Mouse (Mus musculus): ENCODE results near the gene Hoxc5. TPM values are rescaled to one million over a fixed set of nuclear protein-coding genes. Genes with fewer than 3 reads are reported as not detected.

Gene Hoxc5
- total RNA-seq, 2 experiments from 2014 or later = 7.9 to 8.0 TPM

DNA sequence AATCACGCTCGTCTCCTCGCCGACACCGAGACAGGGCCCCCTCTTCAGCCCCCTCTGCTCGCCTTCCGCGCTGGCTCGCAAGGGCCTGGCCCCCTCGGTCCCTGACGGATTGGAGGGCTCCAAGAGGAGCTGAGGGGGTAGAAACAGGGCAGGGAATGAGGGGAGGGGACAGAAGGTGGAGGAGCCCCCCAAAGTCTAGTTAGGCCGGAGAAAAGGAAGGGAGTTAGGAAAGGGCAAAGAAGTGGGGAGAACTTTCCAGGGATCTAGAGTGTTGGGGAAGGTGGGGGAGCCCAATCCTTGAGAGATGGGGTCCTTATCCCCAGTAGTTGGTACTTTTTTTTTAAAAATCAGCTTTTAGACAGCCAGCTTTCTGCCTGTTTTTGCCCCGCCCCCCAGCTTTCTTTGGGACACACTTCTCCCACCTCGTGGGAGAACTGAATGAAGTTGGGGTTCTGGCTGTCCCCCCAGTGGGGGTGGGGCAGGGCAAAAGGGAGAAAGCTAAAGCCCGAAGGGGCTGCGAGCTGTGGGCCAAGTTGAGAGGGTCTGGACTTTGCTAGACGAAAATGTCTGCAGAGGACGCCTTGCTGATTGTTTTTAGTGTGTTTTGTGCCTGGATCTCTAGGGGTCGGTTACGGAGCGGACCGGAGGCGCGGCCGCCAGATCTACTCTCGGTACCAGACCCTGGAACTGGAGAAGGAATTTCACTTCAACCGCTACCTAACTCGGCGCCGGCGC is 43.0 kb downstream of the Hoxc5 start:
- no peak for DNase-seq (ENCODE audit: low spot score in 2 of 2)

GRCm38 (mm10) chr15:103010847-103011555 is 43.8 kb downstream of the Hoxc5 start:
- no peak for DNase-seq (ENCODE audit: low spot score in 2 of 2)

DNA sequence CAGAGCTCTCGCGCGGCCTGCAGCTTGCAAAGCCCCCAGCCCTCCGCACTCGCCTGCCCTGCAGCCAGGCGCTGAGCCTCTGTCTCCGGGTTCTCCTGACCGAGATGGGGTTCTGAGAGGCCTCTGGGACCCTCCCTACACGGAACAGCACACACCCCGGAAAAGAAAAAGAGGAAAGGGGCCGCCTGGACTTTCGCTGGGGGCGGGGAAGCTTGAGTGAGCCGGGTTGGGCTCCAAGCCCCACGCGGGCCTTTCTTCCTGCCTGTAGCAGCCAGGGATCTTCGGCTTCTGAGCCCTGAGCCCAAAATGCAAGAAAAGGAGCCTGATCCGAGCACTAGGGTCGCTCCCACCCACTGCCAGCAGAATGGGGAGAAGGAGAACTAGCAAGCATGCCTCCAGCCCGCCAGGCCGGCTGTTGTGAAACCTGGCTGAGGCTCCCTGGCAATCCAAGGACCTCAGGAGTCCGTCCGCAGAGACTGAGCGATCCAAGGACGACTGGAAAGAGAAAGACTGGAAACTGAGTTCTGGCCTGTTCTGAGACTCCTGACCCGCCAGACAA is 44.8 kb downstream of the Hoxc5 start:
- no peak for DNase-seq (ENCODE audit: low spot score in 2 of 2)

DNA sequence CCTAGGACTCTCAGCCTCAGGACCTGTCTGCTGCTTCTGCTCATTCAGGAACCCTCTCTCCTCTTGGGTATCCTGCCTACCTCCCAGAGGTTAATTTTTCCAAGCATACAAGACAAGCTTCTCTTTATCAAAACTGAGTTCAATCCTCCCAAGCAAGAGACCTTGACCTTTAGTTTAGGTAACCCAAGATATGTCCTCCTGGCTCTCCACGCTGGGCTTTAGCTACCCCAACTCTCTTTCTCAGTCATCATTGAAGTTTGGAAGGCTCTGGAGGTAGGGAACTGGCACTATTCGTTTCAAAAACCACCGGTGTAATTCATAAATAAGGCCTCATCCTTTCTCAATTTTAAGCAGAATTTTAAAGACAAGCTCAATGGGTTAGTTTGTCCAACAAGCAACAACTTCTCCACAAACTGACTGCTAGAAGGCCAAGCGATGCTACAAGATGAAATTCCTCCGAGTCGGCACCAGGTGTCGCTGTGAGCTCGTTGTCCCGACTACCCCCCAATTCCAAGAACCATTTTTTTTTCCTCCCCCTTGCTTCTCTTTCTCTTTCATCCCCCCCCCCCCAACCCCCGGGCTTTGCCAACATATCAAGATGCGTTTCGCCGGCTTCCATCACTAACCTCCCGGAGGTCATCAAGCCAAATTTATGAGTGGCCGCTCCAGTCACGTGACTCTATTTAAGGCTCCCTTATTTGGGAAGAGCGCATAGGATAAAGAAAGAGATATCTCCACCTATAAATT is 46.2 kb downstream of the Hoxc5 start:
- no peak for DNase-seq (ENCODE audit: low spot score in 2 of 2)

DNA sequence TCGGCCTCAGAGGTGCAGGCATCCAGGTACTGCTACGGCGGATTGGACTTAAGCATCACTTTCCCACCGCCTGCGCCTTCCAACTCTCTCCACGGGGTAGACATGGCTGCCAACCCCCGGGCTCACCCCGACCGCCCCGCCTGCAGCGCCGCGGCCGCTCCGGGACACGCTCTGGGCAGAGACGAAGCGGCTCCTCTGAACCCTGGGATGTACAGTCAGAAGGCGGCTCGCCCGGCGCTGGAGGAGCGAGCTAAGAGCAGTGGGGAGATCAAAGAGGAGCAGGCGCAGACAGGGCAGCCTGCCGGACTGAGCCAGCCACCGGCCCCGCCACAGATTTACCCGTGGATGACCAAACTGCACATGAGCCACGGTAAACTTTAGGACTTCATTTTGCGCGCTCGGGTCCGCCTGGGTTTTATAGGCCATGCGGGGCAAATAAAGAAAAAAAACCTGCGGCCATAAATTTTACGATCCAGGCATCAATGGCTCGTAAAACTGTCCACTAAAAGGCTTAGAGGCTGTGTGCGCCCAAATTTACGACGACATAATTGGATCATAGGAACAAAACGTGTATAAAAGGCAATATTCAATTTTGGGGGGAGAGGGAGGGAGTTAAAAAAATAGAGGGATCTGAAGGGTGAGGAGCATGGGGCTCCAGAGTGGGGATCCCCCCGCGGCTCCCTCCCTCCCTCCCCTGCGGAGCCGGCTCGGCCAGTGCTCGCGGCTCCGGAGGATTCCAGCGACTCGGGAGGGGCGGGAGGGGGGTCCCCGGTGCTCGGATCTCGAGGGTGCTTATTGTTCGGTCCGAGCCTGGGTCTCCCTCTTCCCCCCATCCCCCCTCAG is 47.1 kb downstream of the Hoxc5 start:
- DNase-seq (ENCODE audit: low spot score in 2 of 2) = no peak

DNA sequence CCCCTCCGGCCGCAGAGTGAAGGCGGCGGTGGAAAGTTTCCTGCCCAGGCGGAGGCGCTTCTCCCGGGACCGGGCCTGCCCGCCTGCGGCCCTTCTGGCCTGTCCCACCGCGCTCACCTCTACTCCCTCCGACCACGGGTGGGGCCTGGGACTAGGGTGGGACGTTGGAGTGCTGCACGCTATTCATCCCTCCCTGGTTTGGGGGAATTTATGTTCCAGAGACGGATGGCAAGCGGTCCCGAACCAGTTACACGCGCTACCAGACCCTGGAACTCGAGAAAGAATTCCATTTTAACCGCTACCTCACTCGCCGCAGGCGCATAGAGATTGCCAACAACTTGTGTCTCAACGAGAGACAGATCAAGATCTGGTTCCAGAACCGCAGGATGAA is 47.8 kb downstream of the Hoxc5 start:
- DNase-seq (ENCODE audit: low spot score in 2 of 2) = no peak

- DNase-seq (ENCODE audit: low spot score in 2 of 2) = no peak
These were observed 48.3 kb downstream of the Hoxc5 start for GRCm38 (mm10) chr15:103015406-103016166.

GRCm38 (mm10) chr15:103018636-103019035 is 51.4 kb downstream of the Hoxc5 start, which contains the start of gene Hoxc4:
Hoxc4 (plus strand) TSS chr15:103018934.
- DNase-seq (ENCODE audit: low spot score in 2 of 2) = no peak

DNA sequence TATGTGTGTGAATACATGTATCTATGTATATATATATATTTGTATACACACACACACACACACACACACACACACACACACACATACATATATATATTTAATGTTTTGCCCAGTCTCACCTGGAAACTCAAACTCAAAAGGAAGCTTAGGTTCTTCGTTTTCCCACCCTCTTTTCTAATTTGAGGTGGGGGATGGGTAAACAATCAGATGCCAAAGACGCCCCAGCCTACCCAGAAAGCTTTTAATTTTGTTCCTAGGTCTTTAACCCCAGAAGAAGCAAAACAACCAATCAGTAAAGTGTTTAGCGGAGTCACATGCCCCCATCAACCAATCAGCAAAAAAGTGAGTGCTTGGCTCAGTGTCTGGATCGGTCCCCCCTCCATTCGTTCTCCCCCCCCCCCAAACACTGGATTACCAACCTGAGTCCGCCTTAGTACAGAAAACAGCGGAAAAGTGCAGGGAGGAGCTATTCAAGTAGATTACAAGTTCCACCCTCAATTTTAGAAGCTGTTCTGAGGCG is 53.7 kb downstream of the Hoxc5 start:
- DNase-seq (ENCODE audit: low spot score in 2 of 2) = no peak

- DNase-seq (ENCODE audit: low spot score in 2 of 2) = no peak
These were observed 54.3 kb downstream of the Hoxc5 start for GRCm38 (mm10) chr15:103021544-103021943.

DNA sequence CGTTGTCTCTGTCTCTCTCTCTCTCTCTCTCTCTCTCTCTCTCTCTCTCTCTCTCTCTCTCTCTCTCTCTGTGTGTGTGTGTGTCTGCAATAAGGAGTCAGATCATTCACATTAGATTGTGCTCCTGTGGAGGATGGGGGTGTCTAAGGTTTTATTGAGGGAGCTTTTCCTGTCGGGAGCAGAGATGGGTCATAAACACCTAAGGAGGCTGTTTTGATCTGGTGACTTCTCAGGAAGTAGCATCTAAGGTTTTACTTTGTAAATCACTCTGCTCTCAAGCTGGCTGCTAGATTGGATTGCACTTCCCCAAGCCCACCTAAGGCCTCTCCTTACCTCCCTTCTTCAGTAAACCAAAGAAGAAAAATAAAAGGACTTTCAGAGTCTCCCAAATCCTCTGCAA is 56.9 kb downstream of the Hoxc5 start:
- no peak for DNase-seq (ENCODE audit: low spot score in 2 of 2)

DNA sequence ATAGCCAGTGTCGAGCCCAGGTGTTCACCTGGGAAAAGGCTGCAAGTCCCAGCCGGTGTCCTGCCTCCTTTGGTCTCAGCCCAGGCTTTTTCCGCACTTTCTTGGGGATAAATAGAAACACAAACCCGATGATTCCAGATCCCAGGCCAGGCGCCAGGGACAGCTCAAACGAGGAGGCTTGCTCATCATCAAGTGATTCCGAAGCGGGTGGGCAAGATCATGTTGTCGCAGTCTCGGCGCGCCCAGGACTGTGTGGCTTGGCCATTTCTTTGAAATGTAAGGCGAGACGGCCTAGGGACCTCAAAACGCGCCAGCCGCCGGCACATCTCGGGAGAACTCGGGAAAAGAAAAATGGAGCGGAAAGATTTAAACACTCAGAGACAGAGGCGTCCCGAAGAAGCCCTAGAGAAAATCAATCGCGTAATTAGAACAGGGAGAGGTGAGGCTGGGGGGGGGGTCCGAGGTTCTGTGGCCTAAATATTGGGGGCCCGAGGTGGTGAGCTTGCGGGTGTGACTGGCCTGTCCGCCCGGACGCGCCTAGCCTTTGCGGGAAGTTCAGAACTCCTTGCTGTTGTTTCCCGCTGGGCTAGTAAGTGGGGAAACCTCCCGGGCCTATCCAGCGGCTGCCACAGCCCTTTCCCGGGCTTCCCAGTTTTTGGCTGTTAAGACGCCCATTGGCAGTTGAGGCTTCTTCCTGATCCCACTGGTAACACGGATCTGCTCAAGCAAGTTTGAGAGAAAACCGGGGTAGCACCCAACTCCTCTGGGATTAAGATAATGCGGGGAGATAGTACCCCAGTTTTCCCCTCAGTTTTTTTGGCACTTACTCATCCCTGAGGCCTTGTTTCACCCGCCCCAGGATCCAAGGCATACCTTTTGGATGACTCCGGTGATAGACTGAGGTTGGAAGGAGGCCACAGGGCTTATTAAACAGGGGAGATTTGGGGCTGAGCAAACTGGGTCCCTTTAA is 60.3 kb downstream of the Hoxc5 start:
- no peak for DNase-seq (ENCODE audit: low spot score in 2 of 2)

- DNase-seq (ENCODE audit: low spot score in 2 of 2) = no peak
These were observed 61.8 kb downstream of the Hoxc5 start for GRCm38 (mm10) chr15:103028916-103029512.

GRCm38 (mm10) chr15:103030142-103030541 is 62.9 kb downstream of the Hoxc5 start:
- DNase-seq (ENCODE audit: low spot score in 2 of 2) = no peak

DNA sequence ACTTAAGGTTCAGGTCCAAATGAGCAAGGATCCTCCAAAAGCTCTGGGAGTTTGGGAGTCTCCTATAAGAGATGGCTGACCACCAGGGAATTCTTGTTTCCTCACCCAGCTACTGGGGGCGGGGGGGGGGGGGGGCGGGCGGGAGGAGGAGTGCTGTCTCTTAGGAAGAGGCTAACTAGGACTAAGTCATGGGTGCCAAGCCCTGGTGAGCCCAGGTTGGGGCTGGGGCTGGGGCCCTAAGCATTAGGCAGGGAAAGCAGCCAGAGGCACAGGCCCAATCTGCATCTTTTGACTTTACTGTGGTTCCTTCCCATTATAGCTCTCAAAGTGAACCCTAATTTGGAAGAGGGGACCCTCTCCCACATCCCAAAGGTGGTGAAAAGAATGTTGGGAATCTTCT is 64.9 kb downstream of the Hoxc5 start:
- no peak for DNase-seq (ENCODE audit: low spot score in 2 of 2)

DNA sequence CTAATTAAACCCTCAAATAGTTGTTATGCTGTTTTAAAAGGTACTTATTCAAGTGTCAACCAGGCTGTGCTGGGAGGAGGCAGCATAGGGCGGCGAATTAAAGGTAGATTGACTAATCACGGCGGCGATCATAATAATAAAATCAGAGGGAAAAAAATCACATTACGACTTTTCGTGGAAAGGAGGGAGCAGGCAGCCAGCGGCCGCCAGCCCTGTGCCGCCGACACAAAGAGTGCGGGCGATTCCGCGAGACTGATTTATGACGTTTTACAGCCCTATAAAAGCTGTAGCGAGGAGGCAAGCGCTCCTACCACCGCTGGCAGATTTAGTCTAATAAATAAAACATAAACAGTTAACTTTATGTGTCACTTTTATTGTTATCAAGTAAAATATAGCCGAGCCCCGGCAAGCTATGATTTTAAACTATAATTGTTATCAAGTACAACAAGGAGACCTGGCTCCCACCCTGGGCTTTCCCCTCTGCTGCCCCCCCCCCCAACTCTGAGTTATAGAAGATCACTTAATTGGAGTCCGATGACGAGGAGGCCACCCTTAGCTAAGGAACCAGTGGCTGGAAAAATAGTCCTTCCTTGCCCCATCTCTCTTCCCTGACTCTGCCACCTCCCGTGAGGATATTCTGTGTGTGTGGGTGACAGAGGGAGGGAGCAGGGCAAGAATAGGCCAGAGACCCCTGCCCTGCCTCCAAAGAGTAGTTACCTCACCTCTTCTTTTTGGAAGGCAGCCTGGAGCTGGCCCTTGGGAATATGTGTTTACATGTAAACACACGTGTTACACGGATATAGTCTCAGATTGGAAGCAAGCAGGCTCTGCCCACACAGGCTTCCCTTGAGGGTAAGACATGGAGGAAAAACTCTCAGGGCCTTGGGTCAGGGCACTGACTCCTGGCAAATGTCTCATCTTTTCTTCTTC is 65.7 kb downstream of the Hoxc5 start:
- no peak for DNase-seq (ENCODE audit: low spot score in 2 of 2)
